Mouse (Mus musculus): ENCODE results near the gene Nos3.

Gene Nos3

DNA sequence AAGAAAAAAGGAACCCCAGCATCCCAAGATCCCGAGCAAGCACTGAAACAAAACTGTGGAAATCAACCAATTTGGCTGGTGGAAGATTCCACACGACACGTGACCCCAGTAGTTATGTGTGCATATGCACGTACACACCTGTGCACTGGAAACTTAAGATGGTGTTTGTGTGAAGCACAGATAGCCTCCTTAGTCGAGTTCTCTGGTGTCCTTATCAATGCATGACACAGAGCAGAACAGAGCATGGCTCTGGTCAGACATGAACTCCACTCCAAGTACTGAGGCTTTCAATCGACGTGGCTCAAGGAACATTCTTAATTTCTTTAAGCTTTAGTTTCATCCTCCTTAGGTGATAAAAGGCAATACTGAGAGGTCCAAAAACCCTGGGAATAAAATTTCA, 18.3 kb upstream of the Nos3 start:
- no peak for DNase-seq

GRCm38 (mm10) chr5:24347186-24347875, 17.3 kb upstream of the Nos3 start:
- peak; percentile 69 for DNase-seq

GRCm38 (mm10) chr5:24348128-24348527, 16.5 kb upstream of the Nos3 start:
- peak; percentile 79 for DNase-seq

DNA sequence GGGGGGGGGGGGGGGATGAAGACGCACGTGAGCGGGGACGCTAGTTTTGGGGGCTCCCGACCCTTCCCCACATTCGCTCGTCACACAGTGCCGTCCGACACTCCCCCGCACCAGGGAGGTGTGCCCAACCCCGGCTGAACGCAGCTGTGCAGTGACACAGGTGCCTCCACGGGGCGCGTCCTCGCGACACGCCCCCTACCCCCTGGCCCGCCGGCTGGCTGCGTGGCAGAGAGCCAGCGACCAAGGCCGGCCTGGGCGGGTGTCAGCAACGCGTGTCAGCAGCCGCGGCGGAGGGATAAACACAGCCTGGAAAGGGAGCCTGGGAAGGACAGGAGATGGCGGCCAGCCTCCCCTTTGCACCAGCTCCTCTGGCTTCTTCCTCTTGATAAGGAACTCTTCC, 16.1 kb upstream of the Nos3 start:
- peak; percentile 49 for DNase-seq

DNA sequence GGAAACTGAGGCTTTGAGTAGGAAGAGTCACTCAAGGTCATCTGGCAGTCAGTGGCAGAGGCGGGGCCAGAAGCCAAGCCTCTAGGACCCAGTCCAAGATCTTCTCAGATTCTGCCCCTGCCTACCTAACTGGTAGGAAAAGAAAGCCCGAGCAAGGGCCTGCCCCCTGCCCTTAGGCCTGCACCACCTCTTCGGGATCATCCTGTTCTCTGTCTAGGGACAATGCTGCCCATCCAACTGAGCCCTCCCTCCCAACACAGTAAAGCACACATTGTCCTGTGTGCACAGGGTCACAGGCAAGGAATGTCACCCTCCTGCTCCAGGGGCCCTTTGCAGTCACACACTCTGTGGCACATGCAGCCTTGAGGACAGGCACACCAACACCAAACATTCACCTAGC, 14.5 kb upstream of the Nos3 start:
- DNase-seq, result no peak

- no peak for DNase-seq
These were observed 13.9 kb upstream of the Nos3 start for GRCm38 (mm10) chr5:24350531-24351250.

- no peak for DNase-seq
These were observed 13.3 kb upstream of the Nos3 start, which contains the start of gene Kcnh2 for GRCm38 (mm10) chr5:24351278-24351677. Kcnh2 (minus strand) TSS chr5:24351604.

- DNase-seq, result peak; percentile 81
These were observed 12.9 kb upstream of the Nos3 start for GRCm38 (mm10) chr5:24351701-24352171.

GRCm38 (mm10) chr5:24352251-24352859, 12.3 kb upstream of the Nos3 start:
- no peak for DNase-seq

DNA sequence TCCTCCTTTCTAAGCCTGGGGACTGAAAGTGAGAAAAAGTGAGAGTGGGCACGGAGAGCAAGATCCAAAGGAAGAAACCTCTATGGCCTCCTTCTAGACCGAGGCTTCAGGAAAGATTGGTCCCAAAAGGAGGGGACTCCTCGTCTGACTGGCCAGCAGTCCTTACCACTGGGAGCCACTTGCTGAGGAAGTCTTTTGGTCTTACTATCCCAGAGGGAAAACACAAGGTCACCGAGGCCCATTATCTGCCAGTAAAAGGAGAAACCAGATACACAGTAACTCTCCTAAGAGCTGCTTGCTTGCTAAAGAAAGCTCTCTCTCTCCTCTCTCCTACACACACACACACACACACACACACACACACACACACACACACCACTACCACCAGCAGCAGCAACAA, 11.3 kb upstream of the Nos3 start:
- DNase-seq, result no peak

- DNase-seq, result no peak
These were observed 7.8 kb upstream of the Nos3 start for GRCm38 (mm10) chr5:24356764-24357163.

DNA sequence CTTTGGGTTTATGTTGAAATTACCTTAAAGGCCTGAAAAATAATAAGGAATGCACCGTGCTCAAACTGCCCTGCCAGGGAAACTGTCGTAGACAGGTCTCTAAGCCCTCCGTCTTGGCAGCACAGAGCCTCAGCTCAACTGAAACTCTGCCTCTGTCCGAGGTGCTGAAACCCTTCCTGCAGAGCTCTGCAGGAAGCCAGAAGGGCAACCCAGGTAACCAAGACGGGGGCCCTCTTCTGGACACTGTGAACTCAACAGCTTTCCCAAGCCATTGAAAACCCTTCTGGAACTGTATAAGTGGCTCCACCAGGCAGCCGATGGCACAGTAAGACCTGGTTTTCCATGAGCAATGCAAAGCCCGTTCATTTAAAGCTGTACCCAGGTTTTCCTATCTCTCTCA, 7.1 kb upstream of the Nos3 start:
- peak; percentile 87 for DNase-seq

DNA sequence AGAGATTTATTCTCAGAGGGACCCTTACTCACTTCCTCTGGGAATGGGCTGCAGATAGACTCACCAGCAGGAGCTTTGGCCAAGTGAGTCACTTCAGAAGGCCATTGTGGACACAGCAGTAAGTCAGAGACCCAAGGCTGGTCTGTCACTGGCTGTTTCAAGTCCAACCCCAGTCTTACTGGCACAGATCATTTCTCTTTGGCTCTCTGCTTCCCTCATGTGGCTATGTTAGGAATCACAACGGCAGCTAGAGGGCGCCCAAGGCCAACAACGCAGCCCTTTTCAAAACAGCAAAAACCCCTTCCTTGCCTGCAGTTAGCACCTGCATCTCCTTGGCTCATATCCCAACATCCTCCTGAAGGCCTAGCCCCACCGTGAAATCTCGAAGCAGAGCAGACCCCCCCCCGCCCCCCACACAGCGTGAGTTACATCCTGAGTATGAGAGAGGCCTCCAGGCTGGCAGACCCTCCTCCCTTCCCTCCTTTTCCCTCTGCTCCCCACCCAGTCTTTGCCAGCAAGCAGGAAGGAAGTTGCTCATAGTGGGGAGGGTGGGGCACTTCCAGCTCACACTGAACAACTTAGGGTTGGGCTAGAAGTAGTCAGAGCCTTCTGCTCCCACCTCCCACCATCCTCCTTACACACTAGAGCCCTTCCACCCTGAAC, 3.7 kb upstream of the Nos3 start:
- peak; percentile 88 for DNase-seq

DNA sequence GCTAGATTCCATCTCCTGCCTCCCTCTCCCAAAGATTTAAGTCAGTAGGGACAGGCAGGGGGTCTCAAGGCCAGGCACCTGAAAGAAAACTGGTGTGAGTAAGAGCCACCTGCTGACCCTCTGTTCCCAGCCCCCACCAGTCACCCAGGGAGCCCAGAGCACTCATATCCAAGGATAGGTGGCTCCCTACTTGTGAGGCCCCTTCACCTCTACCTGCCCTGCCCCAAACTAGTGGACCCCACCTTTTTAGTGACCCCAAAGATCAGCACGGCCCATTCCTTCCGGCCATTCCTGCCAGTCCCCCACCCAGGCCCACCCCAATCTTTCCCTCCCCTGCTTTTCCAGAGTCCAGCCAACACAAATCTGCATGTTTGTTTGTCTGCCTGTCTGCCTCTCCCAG, 1.1 kb upstream of the Nos3 start:
- no peak for DNase-seq

DNA sequence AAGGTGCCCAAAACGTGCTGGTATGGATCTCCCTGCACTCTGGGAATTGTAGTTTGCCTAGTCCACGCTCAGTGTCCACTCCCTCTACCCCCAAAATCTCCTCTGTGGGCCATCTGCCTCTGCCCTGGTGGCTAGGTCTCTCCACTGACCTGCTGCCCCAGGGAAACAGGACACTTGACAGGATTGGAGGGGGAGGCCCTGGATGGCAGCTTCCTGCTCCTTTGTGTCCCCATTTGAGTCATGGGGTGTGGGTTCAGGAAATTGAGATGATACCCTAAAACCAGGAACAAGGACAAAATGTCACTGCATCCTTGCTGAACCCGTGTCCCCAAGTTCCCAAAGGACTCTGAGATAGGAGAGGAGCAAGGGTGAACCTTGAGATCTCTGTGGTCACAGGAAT, 549 bp upstream of the Nos3 start:
- no peak for DNase-seq

GRCm38 (mm10) chr5:24364963-24365362, 353 bp downstream of the Nos3 start:
- no peak for DNase-seq

GRCm38 (mm10) chr5:24365528-24365927, 918 bp downstream of the Nos3 start:
- no peak for DNase-seq

DNA sequence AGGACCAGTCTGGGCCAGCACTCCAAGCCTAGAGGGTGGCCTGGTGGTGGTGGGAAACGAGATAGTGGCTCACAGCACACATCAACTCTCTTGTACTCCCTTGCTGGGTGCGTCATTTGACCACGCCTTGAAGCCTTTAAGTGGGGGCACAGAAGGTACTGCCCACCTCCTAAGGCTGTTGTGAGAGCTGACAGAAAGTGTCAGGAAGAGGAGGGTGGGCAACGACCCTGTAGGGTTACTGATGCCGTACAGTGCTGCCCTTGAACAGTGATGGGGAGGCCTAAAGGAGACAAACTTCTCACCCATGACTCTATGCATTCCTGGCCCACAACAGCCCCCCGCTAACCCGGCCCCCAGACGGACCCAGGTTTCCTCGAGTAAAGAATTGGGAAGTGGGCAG, 1.8 kb downstream of the Nos3 start:
- DNase-seq, result no peak

GRCm38 (mm10) chr5:24369767-24370166, 5.2 kb downstream of the Nos3 start:
- no peak for DNase-seq

DNA sequence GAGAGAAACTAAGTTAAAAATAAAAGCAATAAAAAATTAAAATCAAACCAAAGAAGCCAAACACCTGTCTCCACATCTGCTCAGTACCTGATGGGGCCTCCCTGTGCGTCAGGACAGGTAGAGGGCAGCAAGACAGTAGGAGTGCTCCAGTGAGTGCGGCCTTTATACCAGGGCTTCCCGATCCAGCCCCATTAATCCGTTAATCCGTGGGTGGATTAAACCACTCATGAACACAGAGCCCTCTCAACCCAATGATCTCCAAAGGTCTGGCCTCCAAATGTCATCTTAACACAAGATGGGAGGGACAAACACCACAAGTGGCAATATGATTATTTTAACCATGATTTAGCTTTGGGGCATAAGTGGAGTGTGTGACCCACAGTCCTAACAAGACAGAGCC, 9.2 kb downstream of the Nos3 start:
- no peak for DNase-seq

- DNase-seq, result no peak
These were observed 9.6 kb downstream of the Nos3 start for GRCm38 (mm10) chr5:24374216-24374615.

- DNase-seq, result no peak
These were observed 10.2 kb downstream of the Nos3 start for GRCm38 (mm10) chr5:24374666-24375328.

GRCm38 (mm10) chr5:24378700-24379099, 14.1 kb downstream of the Nos3 start:
- DNase-seq, result no peak
